Mouse (Mus musculus) urinary bladder, adult 2 months (tissue): Measurements from ENCODE around the gene Pip5k1b. TPM values are rescaled to one million over a fixed set of nuclear protein-coding genes. Genes with fewer than 3 reads are reported as not detected.

Source experiments
- DNase-seq: peaks from one replicate; pipeline ENCODE4 v3.0.0; 2022; ENCODE audit warnings: low spot score
- polyA plus RNA-seq: library from polyadenylated mRNA; depleted of rRNA; stranded (reverse); fragments of >200 nt; gene quantifications from 2 replicates; pipeline ENCODE4 v1.2.3, GENCODE M21; 2012

Pip5k1b gene
- polyA plus RNA-seq, 1 experiment = 1.4 TPM

DNA sequence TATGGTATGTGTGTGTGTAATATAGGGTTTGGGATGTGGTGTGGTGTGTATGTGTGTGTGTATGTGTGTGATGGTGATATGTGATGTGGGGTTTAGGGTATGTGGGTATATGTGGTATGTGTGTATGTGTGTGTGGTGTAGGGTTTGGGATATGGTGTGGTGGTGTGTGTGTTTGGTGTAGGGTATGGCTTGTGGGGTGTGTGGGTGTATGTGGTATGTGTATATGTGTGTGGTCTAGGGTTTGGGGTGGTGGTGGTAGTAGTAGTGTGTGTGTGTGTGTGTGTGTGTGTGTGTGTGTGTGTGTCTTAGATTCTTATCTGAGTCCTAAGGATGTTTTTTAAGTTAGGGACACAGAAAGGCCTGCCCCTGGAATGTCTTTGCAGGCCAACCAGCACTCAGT, 37.3 kb downstream of the Pip5k1b start:
- DNase-seq = no peak

DNA sequence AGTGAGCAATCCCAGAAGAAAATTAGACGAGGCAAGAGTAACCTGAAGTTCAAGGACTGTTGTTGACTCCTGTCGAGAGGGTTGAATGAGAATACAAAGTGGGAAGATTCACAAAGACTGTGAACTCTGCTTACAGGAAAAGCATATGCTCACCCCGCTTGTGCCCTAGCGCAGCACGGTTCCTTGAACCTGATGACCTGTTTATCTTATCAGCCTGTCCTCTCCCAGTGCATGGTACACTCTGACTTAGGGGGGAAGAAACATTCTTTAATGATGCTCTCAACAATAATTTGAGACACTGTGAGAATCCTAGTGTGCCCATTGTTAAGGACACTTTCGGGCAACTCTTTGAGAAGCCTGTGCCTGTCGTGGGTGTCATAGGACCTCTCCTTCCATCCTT, 38.6 kb downstream of the Pip5k1b start:
- no peak for DNase-seq

DNA sequence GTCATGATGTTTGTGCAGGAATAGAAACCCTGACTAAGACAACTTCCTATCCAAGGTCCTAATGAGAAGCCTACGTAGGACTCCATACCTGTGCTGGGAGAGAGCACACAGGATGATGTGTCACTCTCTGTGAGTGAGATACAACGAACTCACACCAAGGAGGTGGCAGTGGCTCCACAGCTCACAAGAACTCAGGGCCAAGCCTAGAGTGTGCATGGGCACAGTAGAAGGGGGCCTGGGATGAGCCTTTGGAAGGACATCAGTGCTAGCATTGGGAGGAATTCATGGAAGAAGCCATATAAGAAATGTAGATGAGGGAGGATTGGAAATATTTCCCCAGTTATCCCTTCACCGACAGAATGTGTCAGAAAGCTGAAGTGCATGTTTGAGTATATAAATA, 39.7 kb downstream of the Pip5k1b start:
- no peak for DNase-seq

DNA sequence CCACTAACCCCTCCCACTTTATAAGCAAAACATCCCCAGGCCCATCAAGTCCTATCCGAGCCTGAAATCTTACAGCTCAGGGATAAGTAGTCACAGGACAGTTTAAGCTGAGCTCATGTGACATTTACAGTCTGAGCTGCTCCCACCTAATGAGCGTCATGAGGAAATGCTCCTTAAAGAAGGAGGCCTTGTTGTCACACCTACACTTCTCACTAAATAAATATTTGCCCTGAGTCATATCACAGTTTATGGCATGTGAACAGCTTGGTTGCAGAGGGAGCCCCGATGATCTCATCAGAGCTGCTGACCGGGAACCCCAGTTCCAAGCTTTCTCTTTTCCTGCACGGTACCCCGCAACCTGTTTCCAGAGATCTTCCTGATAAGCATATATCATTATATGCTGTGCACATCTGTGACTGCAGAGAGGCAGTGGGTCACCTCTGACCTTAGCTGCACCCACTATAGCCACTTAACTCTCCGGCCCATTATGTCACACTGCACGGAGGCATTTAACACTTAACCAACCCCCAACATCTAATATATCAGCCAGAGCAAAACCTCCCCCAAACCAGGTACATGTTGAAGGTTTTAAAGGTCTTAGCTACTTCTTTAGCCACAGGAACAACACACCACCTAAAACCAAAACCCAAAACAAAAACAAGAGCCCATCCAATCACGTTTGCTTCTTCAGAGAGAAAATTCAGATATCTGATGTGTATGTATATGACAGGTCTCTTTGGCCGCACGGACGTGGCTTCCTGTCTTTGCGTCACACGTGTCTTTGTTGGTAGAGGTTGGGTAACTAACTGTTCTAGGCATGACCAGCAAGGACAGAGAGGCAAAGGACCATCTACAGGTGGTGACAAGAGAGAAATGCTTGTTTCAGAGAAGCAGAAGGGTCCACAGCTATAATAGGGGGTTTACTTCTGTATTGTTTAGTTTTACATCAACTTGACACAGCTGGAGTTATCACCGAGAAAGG, 40.7 kb downstream of the Pip5k1b start:
- DNase-seq = no peak

DNA sequence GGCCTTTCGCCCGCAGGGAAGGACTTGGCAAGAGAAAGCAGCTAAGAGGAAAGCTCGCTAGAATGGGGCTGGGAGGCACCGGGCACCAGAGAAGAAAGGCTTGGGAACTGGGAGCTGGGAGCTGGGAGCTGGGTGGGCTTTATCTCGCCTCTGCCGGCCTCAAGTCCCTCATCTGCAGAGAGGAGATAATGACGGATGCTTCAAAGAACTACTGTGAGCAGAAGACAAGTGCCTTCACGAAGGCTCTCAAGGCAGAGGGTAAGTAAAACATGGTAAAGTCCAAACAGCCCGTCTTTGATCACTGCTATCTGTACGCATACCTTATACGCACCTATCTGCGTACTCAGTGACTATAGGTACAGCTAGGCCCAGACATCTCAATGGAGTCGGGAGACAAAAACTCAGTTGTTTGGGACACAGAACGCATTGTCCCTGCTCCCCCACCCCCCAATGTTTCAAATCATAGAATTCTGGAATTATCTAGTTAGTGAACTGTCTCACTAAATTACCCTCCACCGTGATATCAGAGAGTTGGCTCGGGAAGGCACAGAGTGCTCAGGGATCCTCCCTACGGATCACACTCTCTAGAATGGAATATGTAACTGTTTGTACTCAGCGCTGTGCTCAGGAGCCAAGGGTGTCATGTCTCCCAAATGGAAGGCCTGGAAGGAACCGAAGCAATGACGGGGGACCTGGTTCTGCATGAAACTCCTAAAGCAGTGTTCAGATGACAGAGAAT, 42.4 kb downstream of the Pip5k1b start:
- DNase-seq = no peak

DNA sequence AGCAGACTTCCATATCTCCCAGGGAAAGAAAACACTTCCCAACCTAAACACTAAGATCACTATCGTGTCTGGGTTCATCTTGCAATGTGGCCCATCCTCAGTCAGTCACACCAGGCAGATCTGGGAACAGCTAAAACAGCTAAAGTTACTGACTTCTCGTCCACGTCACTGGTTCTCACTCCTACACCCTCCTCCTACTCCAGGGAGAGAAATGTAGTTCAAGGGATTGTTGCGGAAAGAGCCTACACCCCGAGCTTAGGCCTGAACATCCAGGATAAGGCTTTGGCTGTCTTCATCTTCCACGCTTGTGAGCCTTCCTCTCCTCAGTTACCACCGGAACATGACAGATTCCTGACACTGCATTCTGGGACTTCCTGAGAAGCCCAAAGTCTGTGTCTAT, 43.7 kb downstream of the Pip5k1b start:
- DNase-seq = no peak

DNA sequence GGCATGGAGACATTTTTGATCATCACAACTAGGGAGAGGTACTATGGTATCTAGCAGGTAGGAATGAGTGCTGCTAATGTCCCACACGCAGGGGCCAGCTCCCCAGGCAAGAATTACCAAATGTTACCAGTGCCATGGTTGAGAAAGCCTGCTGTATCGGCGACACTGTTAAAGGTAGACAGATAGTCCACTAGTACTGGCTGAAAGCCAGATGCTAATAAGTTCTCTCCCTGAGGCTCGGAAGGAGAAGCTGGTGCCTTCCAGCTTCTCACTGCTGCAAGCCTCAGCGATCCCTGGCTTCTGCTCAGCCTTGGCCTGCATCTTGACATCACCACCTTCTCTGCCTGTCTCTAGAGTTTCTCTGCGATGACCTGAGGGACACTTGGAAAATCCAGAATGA, 46.3 kb downstream of the Pip5k1b start:
- no peak for DNase-seq

DNA sequence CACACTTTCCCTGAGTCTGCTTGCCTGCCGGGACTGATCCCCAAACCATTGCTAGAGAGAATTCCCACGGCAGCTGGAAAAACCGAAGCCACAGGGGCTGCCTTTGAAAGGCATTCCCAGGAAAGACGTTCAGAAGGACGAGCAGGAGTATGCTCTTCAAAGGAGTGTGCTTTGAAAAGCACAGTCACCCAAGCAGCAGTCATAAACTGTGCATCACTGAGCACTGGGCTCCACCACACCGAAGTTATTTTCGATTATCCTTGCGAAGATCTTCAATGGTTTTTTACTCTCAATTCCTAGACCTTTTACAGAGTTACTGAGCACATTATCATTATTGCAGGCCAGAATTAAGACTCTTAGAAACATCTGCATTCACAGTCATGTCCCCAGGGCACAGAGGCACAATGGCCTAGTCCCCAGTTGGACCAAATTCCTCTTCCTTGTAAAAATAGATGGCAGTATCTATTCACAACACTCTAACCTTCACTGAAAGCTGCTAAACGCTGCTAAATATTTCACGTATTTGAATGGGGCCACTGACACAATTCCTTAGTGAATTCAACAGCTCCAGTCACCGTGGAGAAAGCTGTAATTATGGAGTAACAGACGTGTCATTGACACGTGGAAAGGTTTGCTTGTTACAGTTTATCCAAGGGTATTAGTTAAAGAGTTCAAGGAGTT, 47.4 kb downstream of the Pip5k1b start:
- no peak for DNase-seq

DNA sequence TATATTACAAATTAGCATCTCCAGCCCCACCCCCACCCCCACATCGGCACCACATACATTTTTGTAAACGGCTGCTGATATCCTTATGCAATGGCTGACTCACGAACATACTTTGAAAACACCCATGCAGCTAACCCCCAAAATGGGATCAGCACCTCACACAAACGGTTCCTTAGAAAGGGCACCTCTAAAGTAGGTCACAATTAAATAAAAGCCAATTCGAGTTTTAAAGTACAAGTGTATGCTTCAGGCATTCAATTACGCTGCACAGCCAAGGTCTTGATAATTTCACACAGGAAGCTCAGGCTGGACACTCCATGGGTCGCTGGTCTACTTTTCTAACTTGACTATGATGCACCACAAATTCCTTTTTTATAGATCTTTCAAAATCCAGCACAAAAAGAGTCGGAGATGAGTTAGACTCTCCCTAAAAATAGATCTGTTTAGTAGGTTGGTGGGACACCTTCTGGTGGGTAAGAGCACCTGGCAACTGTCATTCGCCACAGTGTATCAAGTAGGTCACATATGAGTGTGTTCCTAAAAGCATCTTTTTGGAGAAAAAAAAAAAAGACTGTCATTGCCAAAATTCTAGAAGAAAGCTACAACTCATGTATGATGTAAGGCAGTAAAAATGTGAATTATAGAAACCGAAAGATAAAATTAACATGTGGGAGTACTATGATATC, 52.8 kb downstream of the Pip5k1b start:
- DNase-seq = no peak

DNA sequence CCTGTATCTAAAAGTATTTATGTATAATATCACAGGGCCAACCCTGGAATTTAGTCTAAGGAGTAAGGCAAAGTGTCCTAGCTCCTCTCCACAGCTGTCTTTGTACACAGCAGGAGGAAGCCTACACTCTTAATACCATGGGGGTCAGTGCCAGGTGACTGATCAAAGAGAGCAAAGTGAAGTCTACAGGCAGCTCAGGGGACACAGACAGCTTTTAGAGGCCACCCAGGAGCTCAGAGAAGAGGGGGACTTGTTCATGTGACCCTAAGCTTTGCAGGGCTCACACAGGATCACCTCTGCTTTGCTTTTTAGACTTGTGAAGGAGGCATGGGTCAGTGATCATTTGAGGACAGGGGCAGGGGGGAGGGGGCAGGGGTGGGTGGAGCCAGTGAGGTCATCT, 54.1 kb downstream of the Pip5k1b start:
- no peak for DNase-seq

DNA sequence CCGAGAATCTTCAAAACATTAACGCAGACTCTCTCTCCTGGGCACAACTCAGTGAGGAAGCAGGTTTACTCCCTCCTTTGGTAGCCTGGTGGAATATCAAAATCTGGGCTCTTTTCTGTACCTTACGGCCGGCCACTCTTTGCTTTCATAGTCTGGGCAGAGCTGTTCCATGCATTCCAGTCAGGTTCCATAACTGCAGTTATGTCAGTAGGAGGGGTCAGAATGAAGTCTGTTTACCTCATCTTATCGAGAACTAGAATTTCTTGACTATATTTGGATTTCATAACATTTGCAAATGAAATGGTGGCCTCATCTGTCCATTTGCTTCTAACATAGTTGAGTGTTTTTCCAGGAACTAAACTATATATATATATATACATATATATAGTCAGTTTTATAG, 55.2 kb downstream of the Pip5k1b start:
- no peak for DNase-seq

DNA sequence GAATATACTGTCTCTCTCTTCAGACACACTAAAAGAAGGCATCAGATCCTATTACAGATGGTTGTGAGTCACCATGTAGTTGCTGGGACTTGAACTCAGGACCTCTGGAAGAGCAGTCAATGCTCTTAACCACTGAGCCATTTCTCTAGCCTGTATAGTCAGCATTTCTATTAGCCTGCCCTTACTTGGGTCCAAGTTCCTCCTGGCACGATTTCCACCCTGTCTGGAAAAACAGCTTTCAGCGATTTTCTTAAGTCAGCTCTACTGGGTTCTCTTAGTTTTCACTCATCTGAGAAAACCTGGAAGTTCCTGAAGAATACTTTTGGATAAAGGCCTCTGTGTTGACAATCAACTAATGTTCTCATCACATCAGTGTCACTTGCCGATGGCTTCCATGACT, 56.4 kb downstream of the Pip5k1b start:
- DNase-seq = no peak

DNA sequence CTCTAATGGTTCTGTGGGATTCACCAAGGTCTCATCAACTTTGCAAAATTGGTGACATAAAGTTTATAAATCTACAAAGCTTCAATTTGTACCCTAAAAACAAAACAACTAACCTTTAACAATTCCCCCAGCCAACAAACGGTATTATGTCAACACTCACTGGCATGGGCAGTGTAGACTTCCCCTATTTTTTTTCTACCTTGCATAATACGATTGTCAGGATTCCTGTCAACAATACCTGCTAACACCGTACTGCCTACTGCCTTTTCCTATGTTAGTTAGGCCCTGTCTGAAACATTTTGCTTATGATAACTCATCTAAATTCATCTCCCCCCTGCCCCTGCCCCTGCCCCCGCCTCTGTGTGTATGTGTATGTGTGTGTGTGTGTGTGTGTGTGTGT, 61.8 kb downstream of the Pip5k1b start:
- DNase-seq = no peak

DNA sequence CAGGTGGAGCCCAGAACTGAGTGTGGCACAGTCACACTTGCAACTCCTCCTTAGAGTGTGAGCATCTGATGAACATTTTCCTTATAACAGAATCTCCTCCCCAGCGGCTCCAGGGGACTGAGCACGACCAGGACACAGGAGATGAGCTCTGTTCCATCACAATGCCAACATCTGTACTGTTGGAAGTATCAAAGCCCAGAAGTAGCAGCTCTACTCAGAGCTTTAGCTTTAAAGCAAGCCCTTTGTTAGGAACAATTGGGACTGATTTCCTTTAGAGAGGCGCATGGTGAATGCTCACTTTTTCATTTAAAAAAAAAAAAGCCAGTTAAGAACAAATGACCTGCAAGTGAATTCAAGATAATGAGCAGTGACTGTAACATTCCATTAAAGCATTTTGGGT, 63.8 kb downstream of the Pip5k1b start:
- no peak for DNase-seq

DNA sequence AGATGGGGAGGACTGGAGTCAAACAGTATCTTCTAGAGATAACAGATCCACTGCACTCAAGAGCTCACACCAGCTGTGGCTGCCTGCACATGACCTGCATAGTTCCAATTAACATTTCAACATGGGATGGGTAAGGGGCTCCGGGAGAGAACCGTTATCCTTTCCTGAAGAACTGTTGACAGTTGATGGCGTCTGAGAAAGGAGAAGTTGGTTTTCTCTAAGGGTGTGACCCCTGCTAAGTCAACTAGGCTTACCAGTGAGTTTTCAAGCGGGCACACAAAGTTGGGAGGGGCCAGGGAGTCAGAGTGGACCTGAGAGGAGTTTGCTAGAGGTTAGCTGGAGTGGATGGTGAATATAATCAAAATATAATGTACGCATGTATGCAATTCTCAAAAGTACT, 65.4 kb downstream of the Pip5k1b start:
- no peak for DNase-seq

DNA sequence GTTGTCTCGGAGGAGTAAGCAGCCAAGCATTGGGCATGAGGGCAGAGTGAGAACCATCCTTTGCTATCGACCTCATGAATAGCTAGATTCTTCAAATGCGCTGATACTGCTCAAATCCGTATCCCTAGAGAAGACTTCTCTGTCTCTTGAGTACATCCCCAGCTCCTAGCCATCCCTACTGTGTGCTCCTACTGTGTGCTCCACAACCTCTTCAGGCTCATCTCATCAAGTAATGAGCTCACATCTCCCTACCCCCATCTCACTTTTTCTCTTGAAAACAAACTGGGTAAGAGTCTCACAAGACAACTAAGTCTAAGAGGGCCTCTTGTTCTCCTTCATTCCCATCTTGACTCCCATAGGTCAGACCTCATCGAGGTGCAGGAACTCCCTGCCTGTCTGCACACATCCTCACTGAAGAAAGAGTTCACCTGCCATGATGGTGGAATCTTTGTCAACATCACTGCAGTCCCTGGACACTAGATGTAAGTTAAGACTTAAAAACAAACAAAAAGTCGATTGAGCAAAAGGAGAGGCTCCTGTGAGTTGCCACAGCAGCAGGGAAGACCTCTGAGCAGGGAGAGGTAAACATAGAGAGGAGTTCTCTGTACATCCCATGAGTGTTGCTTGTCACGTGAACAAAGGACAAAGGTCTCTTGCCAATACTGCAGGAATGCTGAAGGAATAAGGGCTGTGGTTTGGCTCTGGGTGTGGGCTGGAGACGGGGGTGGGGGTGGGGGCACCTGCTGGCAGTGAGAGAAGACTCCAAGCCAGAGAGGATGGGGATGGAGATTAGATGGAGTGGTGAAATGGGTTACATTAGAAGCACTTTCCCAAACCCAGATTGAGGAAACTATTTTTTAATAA, 69.0 kb downstream of the Pip5k1b start:
- no peak for DNase-seq

DNA sequence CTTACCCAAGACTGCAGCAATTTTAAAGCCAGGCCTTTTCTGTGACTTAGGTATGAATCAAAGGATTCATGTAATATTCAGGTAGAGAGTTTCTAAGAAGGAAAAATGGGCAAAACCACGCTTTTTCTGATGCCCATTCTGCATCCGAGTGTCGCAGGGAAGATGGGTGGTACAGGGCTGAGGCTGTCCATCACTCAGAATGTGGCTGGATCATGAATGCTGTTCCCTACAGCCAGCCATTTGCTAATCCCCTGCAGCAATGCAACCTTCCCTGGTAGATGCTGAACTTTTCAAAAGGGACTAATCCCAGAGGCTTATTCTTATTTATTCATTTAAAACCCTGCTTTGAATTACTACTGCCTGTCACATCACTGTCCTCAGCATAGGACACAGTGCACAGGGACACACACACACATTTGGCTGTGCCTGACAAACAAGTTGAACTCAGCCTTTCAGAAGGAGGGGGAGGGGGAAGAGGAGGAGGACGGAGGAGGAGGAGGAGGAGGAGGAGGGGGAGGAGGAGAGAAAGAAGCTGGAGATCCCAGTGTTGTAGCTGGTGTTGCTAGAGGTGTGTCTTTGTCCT, 71.0 kb downstream of the Pip5k1b start:
- no peak for DNase-seq

DNA sequence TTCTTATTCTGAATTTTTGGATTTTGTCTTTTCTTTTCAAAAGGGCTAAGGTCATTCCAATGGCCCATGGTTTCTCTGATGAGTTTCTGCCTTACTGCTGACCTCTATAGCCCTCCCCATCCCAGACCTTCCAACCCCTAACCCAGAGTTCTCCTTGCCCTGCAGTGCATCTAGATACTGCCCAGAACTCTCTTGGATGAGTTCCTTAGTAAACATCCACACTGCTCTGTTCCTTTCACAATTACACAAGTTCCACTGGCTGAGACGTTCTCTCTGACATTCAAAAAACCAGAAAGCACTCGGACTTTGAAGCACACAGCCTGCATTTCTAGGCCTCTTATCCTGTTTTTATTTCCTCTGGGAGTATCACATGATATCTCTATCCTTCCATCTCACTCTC, 74.8 kb downstream of the Pip5k1b start:
- DNase-seq = no peak

DNA sequence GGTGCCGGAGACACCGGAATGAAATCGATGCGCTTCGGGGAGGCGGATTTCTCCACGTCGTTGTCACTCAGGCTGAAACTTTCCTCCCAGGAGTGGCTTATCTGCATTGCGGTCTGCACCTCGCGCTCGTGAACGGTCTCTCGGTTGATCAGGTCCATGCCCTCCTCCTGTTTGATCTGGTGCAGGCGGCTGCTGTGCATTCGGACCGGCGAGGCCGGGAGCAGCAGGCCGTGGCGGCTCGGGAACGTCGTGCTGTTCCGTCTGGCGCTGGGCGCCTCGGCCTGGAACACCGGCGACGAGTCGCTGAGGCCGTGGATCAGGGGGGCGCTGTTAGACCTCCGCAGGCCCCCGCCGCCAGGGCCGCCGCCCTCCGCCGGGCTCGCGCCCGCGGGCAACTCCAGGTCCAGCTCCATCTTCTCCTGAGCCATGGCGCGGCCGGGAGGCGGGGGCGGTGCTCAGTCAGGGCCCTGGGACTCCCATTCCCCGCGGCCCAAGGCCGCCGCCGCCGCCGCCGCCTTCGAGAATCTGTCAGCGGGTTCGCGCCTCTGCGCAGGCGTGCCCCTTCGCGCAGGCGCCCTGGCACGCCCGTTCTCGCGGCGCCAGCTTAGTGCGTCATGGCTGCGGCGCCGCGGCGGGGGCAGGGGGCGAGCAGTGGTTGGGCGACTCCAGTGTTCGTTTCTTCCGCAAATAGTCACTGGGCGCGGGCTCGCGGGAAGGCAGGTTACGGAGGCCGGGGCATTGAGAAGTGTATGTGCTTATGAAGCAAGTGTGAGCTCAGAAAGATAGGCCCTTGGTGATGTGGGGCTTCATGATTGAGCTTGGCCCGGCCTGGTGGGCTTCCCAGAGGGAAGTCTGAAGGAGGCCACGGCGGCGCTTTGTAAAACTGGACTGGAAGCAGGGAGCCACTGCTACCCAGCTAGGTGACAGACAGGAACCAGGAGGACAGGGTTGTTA, 78.5 kb downstream of the Pip5k1b start, which contains the start of gene Fam122a:
Gene Fam122a (minus strand): TSS at position 428 of the 954 bp plus-strand sequence.
- DNase-seq = peak; percentile 92
